Mouse (Mus musculus): ENCODE results near the gene Ssc4d. TPM values are rescaled to one million over a fixed set of nuclear protein-coding genes. Genes with fewer than 3 reads are reported as not detected.

Ssc4d gene
- 3.4 and 3.8 TPM in 2 replicates for total RNA-seq (2017)

GRCm38 (mm10) chr5:135974365-135974764 lies at the start of gene Ssc4d:
TSS of gene Ssc4d (minus strand) at chr5:135974531.
- no peak for ATAC-seq (replicated peaks in 1 of 2; ENCODE audit: insufficient read depth in 1 of 2, low FRiP score in 2 of 2, low TSS enrichment in 1 of 2, low read depth in 1 of 2, poor library complexity in 2 of 2, severe bottlenecking in 2 of 2)

- no peak for ATAC-seq (replicated peaks in 1 of 2; ENCODE audit: insufficient read depth in 1 of 2, low FRiP score in 2 of 2, low TSS enrichment in 1 of 2, low read depth in 1 of 2, poor library complexity in 2 of 2, severe bottlenecking in 2 of 2)
Observed at GRCm38 (mm10) chr5:136019907-136020306, 45.6 kb upstream of the Ssc4d start.

- ATAC-seq (replicated peaks in 1 of 2; ENCODE audit: insufficient read depth in 1 of 2, low FRiP score in 2 of 2, low TSS enrichment in 1 of 2, low read depth in 1 of 2, poor library complexity in 2 of 2, severe bottlenecking in 2 of 2): no peak
Observed at GRCm38 (mm10) chr5:136018726-136019125, 44.4 kb upstream of the Ssc4d start.

- no peak for ATAC-seq (replicated peaks in 1 of 2; ENCODE audit: insufficient read depth in 1 of 2, low FRiP score in 2 of 2, low TSS enrichment in 1 of 2, low read depth in 1 of 2, poor library complexity in 2 of 2, severe bottlenecking in 2 of 2)
Observed at GRCm38 (mm10) chr5:136017262-136017661, 42.9 kb upstream of the Ssc4d start.

- no peak for ATAC-seq (replicated peaks in 1 of 2; ENCODE audit: insufficient read depth in 1 of 2, low FRiP score in 2 of 2, low TSS enrichment in 1 of 2, low read depth in 1 of 2, poor library complexity in 2 of 2, severe bottlenecking in 2 of 2)
Observed at GRCm38 (mm10) chr5:136016014-136016876, 41.9 kb upstream of the Ssc4d start.

- no peak for ATAC-seq (replicated peaks in 1 of 2; ENCODE audit: insufficient read depth in 1 of 2, low FRiP score in 2 of 2, low TSS enrichment in 1 of 2, low read depth in 1 of 2, poor library complexity in 2 of 2, severe bottlenecking in 2 of 2)
Observed at GRCm38 (mm10) chr5:136015586-136015985, 41.3 kb upstream of the Ssc4d start.

- ATAC-seq (replicated peaks in 1 of 2; ENCODE audit: insufficient read depth in 1 of 2, low FRiP score in 2 of 2, low TSS enrichment in 1 of 2, low read depth in 1 of 2, poor library complexity in 2 of 2, severe bottlenecking in 2 of 2): no peak
Observed at GRCm38 (mm10) chr5:136014877-136015276, 40.5 kb upstream of the Ssc4d start.

GRCm38 (mm10) chr5:136007745-136008144 lies 33.4 kb upstream of the Ssc4d start:
- no peak for ATAC-seq (replicated peaks in 1 of 2; ENCODE audit: insufficient read depth in 1 of 2, low FRiP score in 2 of 2, low TSS enrichment in 1 of 2, low read depth in 1 of 2, poor library complexity in 2 of 2, severe bottlenecking in 2 of 2)

- no peak for ATAC-seq (replicated peaks in 1 of 2; ENCODE audit: insufficient read depth in 1 of 2, low FRiP score in 2 of 2, low TSS enrichment in 1 of 2, low read depth in 1 of 2, poor library complexity in 2 of 2, severe bottlenecking in 2 of 2)
Observed at GRCm38 (mm10) chr5:136004537-136004936, 30.2 kb upstream of the Ssc4d start.

GRCm38 (mm10) chr5:136002751-136003151 lies 28.4 kb upstream of the Ssc4d start:
- no peak for ATAC-seq (replicated peaks in 1 of 2; ENCODE audit: insufficient read depth in 1 of 2, low FRiP score in 2 of 2, low TSS enrichment in 1 of 2, low read depth in 1 of 2, poor library complexity in 2 of 2, severe bottlenecking in 2 of 2)

GRCm38 (mm10) chr5:136002325-136002724 lies 28.0 kb upstream of the Ssc4d start:
- no peak for ATAC-seq (replicated peaks in 1 of 2; ENCODE audit: insufficient read depth in 1 of 2, low FRiP score in 2 of 2, low TSS enrichment in 1 of 2, low read depth in 1 of 2, poor library complexity in 2 of 2, severe bottlenecking in 2 of 2)

GRCm38 (mm10) chr5:136001222-136001621 lies 26.9 kb upstream of the Ssc4d start:
- no peak for ATAC-seq (replicated peaks in 1 of 2; ENCODE audit: insufficient read depth in 1 of 2, low FRiP score in 2 of 2, low TSS enrichment in 1 of 2, low read depth in 1 of 2, poor library complexity in 2 of 2, severe bottlenecking in 2 of 2)

- ATAC-seq (replicated peaks in 1 of 2; ENCODE audit: insufficient read depth in 1 of 2, low FRiP score in 2 of 2, low TSS enrichment in 1 of 2, low read depth in 1 of 2, poor library complexity in 2 of 2, severe bottlenecking in 2 of 2): no peak
Observed at GRCm38 (mm10) chr5:135996162-135996561, 21.8 kb upstream of the Ssc4d start.

GRCm38 (mm10) chr5:135994725-135995687 lies 20.7 kb upstream of the Ssc4d start, which contains the start of gene Dtx2:
TSS of gene Dtx2 (plus strand) at chr5:135994800.
- peak; percentile 96 to 97 for ATAC-seq (replicated peaks in 1 of 2; ENCODE audit: insufficient read depth in 1 of 2, low FRiP score in 2 of 2, low TSS enrichment in 1 of 2, low read depth in 1 of 2, poor library complexity in 2 of 2, severe bottlenecking in 2 of 2)

- no peak for ATAC-seq (replicated peaks in 1 of 2; ENCODE audit: insufficient read depth in 1 of 2, low FRiP score in 2 of 2, low TSS enrichment in 1 of 2, low read depth in 1 of 2, poor library complexity in 2 of 2, severe bottlenecking in 2 of 2)
Observed at GRCm38 (mm10) chr5:135994335-135994724, 20.0 kb upstream of the Ssc4d start.

GRCm38 (mm10) chr5:135993381-135993965 lies 19.1 kb upstream of the Ssc4d start:
- ATAC-seq (replicated peaks in 1 of 2; ENCODE audit: insufficient read depth in 1 of 2, low FRiP score in 2 of 2, low TSS enrichment in 1 of 2, low read depth in 1 of 2, poor library complexity in 2 of 2, severe bottlenecking in 2 of 2): no peak

GRCm38 (mm10) chr5:135990601-135991000 lies 16.3 kb upstream of the Ssc4d start:
- ATAC-seq (replicated peaks in 1 of 2; ENCODE audit: insufficient read depth in 1 of 2, low FRiP score in 2 of 2, low TSS enrichment in 1 of 2, low read depth in 1 of 2, poor library complexity in 2 of 2, severe bottlenecking in 2 of 2): peak; percentile 67 to 72

GRCm38 (mm10) chr5:135987248-135987647 lies 12.9 kb upstream of the Ssc4d start:
- ATAC-seq (replicated peaks in 1 of 2; ENCODE audit: insufficient read depth in 1 of 2, low FRiP score in 2 of 2, low TSS enrichment in 1 of 2, low read depth in 1 of 2, poor library complexity in 2 of 2, severe bottlenecking in 2 of 2): peak; percentile 44 to 52; a peak in 2 of 4 replicates

Data from hematopoietic stem cell, adult 5-6 weeks (primary cell).